Mouse (Mus musculus) hindbrain, embryonic 12.5 days (tissue): ENCODE results near the gene Sec61b. TPM values are rescaled to one million over a fixed set of nuclear protein-coding genes. Genes with fewer than 3 reads are reported as not detected.

ENCODE experiments used
- polyA plus RNA-seq: library from polyadenylated mRNA; unstranded; fragments of >200 nt; fragmentation: Nextera tagmentation; extraction: Ambion mirVana; gene quantifications from 2 replicates; pipeline ENCODE4 v1.2.1, GENCODE M21; 2016

Sec61b gene
- polyA plus RNA-seq, 1 experiment from 2014 or later: 347 TPM

Other genes with a start within 250 kb of the Sec61b start
- 96.7 and 102 TPM in 2 replicates for gene Tgfbr1, start 121.4 kb upstream of the Sec61b start, polyA plus RNA-seq
- 196 and 206 TPM in 2 replicates for gene Alg2, start 325 bp upstream of the Sec61b start, polyA plus RNA-seq